Mouse (Mus musculus) neural tube, embryonic 15.5 days (tissue): ENCODE measurements around the gene Tasp1. TPM values are rescaled to one million over a fixed set of nuclear protein-coding genes. Genes with fewer than 3 reads are reported as not detected.
"Not testable (repeated sequence)": the region's sequence is repeated elsewhere in the genome, so short reads cannot be mapped to it uniquely, and the experiment has no call there.

Experiments used
- ATAC-seq: fragments of 200-750 bp; cut with Nextera tagmentation; 2 replicates; pipeline ENCODE4 v1.8.0; 2017; ENCODE audit warnings: mild to moderate bottlenecking, moderate TSS enrichment, moderate library complexity; ENCODE audit not compliant: low FRiP score
- H3K27ac ChIP-seq: fragments of 300-500 bp; sonication (generic); replicated peaks from 2 replicates; pipeline ENCODE4 v1.5.1; 2015; ENCODE audit warnings: mild to moderate bottlenecking, inconsistent platforms
- H3K27me3 ChIP-seq: fragments of 300-500 bp; sonication (generic); replicated peaks from 2 replicates; pipeline ENCODE4 v1.6.1; 2015; ENCODE audit warnings: inconsistent platforms
- H3K36me3 ChIP-seq: fragments of 300-500 bp; sonication (generic); 2 replicates; pipeline ENCODE4 v1.6.1; 2015; ENCODE audit warnings: inconsistent platforms
- H3K4me1 ChIP-seq: fragments of 300-500 bp; sonication (generic); 2 replicates; pipeline ENCODE4 v1.6.1; 2015; ENCODE audit warnings: inconsistent platforms
- H3K4me2 ChIP-seq: fragments of 300-500 bp; sonication (generic); 2 replicates; pipeline ENCODE4 v1.6.1; 2015; ENCODE audit warnings: inconsistent platforms, mild to moderate bottlenecking, moderate library complexity
- H3K4me3 ChIP-seq: fragments of 300-500 bp; sonication (generic); replicated peaks from 2 replicates; pipeline ENCODE4 v1.5.1; 2015; ENCODE audit warnings: mild to moderate bottlenecking, inconsistent platforms
- H3K9ac ChIP-seq: fragments of 300-500 bp; sonication (generic); replicated peaks from 2 replicates; pipeline ENCODE4 v1.6.1; 2015; ENCODE audit warnings: mild to moderate bottlenecking, inconsistent platforms
- H3K9me3 ChIP-seq: fragments of 300-500 bp; sonication (generic); replicated peaks from 2 replicates; pipeline ENCODE4 v1.6.1; 2016; ENCODE audit warnings: inconsistent platforms
- WGBS: fragments of 180-500 bp; shearing (Covaris S2); methylation state at CpG from one replicate; pipeline ENCODE4 v1.1.7; 2015; ENCODE audit warnings: mixed read lengths; 5-methylcytosine and 5-hydroxymethylcytosine counted together
- polyA plus RNA-seq: library from polyadenylated mRNA; unstranded; fragments of >200 nt; fragmentation: Nextera tagmentation; extraction: Ambion mirVana; gene quantifications from 2 replicates; pipeline ENCODE4 v1.2.1, GENCODE M21; 2015

Tasp1 gene
- polyA plus RNA-seq, 1 experiment from 2014 or later = 20.6 TPM

GRCm38 (mm10) chr2:140080747-140081577, 14.4 kb upstream of the Tasp1 start:
- Histone ChIP-seq H3K4me3 (no peak overlapping the region), H3K4me1 (no peaks in the 10 kb centered on the region), H3K36me3 (no peaks in the 10 kb centered on the region), H3K4me2 (no peak overlapping the region), H3K9ac (no peak overlapping the region), H3K27ac (no peak overlapping the region), H3K9me3 (no peaks in the 10 kb centered on the region), H3K27me3 (no peaks in the 10 kb centered on the region)
- WGBS = 95% methylated on average over 11 of the region's 11 CpGs
- ATAC-seq = no peak

- H3K9ac ChIP-seq, H3K4me2 ChIP-seq, ATAC-seq: not testable (repeated sequence)
These were observed 12.7 kb upstream of the Tasp1 start for GRCm38 (mm10) chr2:140079284-140079683.

GRCm38 (mm10) chr2:140078600-140079280, 12.1 kb upstream of the Tasp1 start:
- Histone ChIP-seq H3K9ac (no peak overlapping the region), H3K27ac (no peak overlapping the region), H3K4me3 (no peak overlapping the region), H3K4me2 (no peak overlapping the region), H3K36me3 (no peaks in the 10 kb centered on the region), H3K27me3 (no peaks in the 10 kb centered on the region), H3K4me1 (no peaks in the 10 kb centered on the region), H3K9me3 (no peaks in the 10 kb centered on the region)
- WGBS = 58% methylated on average over 6 of the region's 6 CpGs
- ATAC-seq = no peak

More at GRCm38 (mm10) chr2:140079284-140079683, 12.7 kb upstream of the Tasp1 start:
- not testable (repeated sequence) for H3K4me3 ChIP-seq, H3K9me3 ChIP-seq, H3K27me3 ChIP-seq, H3K36me3 ChIP-seq, H3K4me1 ChIP-seq, H3K27ac ChIP-seq

- no peaks in the 10 kb centered on the region for H3K36me3 ChIP-seq
- H3K9me3 ChIP-seq = no peaks in the 10 kb centered on the region
- no peaks in the 10 kb centered on the region for H3K27me3 ChIP-seq
- 23% methylated on average over 1 of the region's 1 CpGs for WGBS
- no peak overlapping the region for H3K4me2 ChIP-seq
- no peak overlapping the region for H3K9ac ChIP-seq
- H3K27ac ChIP-seq = no peak overlapping the region
- no peaks in the 10 kb centered on the region for H3K4me1 ChIP-seq
- H3K4me3 ChIP-seq = no peak overlapping the region
- no peak for ATAC-seq
These were observed 10.9 kb upstream of the Tasp1 start for GRCm38 (mm10) chr2:140077476-140077875.

GRCm38 (mm10) chr2:140075150-140075549, 8.5 kb upstream of the Tasp1 start:
- H3K9me3 ChIP-seq = no peaks in the 10 kb centered on the region
- H3K4me1 ChIP-seq = no peaks in the 10 kb centered on the region
- no peaks in the 10 kb centered on the region for H3K36me3 ChIP-seq
- no peak for ATAC-seq
- H3K27me3 ChIP-seq = no peaks in the 10 kb centered on the region
- no peak overlapping the region for H3K9ac ChIP-seq
- WGBS = 83% methylated on average over 3 of the region's 3 CpGs
- no peak overlapping the region for H3K27ac ChIP-seq
- no peak overlapping the region for H3K4me3 ChIP-seq
- no peak overlapping the region for H3K4me2 ChIP-seq

GRCm38 (mm10) chr2:140067516-140067915, 911 bp upstream of the Tasp1 start:
- WGBS = 61% methylated on average over 4 of the region's 4 CpGs
- peak overlapping the region; percentile 62; the same call in 1 of the 2 replicates for H3K9ac ChIP-seq
- H3K9me3 ChIP-seq = no peaks in the 10 kb centered on the region
- peaks cover 18% of the 10 kb centered on the region for H3K4me1 ChIP-seq
- no peaks in the 10 kb centered on the region for H3K36me3 ChIP-seq
- H3K4me3 ChIP-seq = peak overlapping the region; percentile 99; the same call in 1 of the 2 replicates
- peak overlapping the region; percentile 80 for H3K4me2 ChIP-seq
- no peak for ATAC-seq
- H3K27me3 ChIP-seq = no peaks in the 10 kb centered on the region
- no peak overlapping the region for H3K27ac ChIP-seq

GRCm38 (mm10) chr2:140065676-140066075, 929 bp downstream of the Tasp1 start:
- H3K9ac ChIP-seq = peak overlapping the region; percentile 89
- H3K27me3 ChIP-seq = no peaks in the 10 kb centered on the region
- H3K27ac ChIP-seq = peak overlapping the region; percentile 96
- WGBS = 76% methylated on average over 8 of the region's 8 CpGs
- ATAC-seq = no peak
- H3K4me2 ChIP-seq = peak overlapping the region; percentile 80
- H3K36me3 ChIP-seq = no peaks in the 10 kb centered on the region
- H3K4me3 ChIP-seq = peak overlapping the region; percentile 99
- H3K9me3 ChIP-seq = no peaks in the 10 kb centered on the region
- H3K4me1 ChIP-seq = peaks cover 18% of the 10 kb centered on the region

DNA sequence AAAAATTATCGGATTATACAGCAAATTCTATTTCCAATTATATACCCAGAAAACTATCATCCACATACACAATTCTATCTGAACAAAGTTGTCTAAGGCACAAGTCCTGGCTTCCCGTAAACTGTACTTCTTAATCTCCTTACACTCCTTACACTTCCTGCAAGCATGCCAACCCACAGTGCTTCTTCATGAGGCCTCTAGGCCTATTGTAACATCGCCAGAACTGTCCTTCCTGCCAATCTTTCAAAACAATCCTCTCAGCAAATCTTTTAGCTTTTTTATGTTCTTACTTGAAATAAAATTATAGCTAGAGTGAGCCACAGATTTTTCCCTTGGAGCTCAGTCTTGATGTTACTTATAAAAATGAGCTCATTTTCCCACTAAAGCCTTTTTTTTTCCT, 5.1 kb downstream of the Tasp1 start:
- WGBS = 89% methylated on average over 3 of the region's 3 CpGs
- Histone ChIP-seq H3K4me2 (no peak overlapping the region), H3K36me3 (peaks cover 5% of the 10 kb centered on the region; the same call in 1 of the 2 replicates), H3K27me3 (no peaks in the 10 kb centered on the region), H3K9ac (no peak overlapping the region), H3K4me1 (peaks cover 11% of the 10 kb centered on the region), H3K4me3 (no peak overlapping the region), H3K9me3 (no peaks in the 10 kb centered on the region), H3K27ac (no peak overlapping the region)
- no peak for ATAC-seq

- WGBS = 90% methylated on average over 4 of the region's 4 CpGs
- no peak overlapping the region for H3K9ac ChIP-seq
- H3K27me3 ChIP-seq = no peaks in the 10 kb centered on the region
- no peak overlapping the region for H3K4me2 ChIP-seq
- no peak overlapping the region for H3K4me3 ChIP-seq
- ATAC-seq = no peak
- no peaks in the 10 kb centered on the region for H3K9me3 ChIP-seq
- peaks cover 2% of the 10 kb centered on the region; the same call in 1 of the 2 replicates for H3K4me1 ChIP-seq
- H3K27ac ChIP-seq = no peak overlapping the region
- peaks cover 9% of the 10 kb centered on the region; the same call in 1 of the 2 replicates for H3K36me3 ChIP-seq
These were observed 6.3 kb downstream of the Tasp1 start for GRCm38 (mm10) chr2:140060092-140060867.

- 94% methylated on average over 6 of the region's 6 CpGs for WGBS
- no peak for ATAC-seq
- H3K4me2 ChIP-seq = no peak overlapping the region
- no peak overlapping the region for H3K9ac ChIP-seq
- no peak overlapping the region for H3K4me3 ChIP-seq
- H3K9me3 ChIP-seq = no peaks in the 10 kb centered on the region
- no peak overlapping the region for H3K27ac ChIP-seq
- H3K4me1 ChIP-seq = no peaks in the 10 kb centered on the region
- H3K27me3 ChIP-seq = no peaks in the 10 kb centered on the region
- peaks cover 19% of the 10 kb centered on the region for H3K36me3 ChIP-seq
These were observed 8.5 kb downstream of the Tasp1 start for GRCm38 (mm10) chr2:140058125-140058524.

DNA sequence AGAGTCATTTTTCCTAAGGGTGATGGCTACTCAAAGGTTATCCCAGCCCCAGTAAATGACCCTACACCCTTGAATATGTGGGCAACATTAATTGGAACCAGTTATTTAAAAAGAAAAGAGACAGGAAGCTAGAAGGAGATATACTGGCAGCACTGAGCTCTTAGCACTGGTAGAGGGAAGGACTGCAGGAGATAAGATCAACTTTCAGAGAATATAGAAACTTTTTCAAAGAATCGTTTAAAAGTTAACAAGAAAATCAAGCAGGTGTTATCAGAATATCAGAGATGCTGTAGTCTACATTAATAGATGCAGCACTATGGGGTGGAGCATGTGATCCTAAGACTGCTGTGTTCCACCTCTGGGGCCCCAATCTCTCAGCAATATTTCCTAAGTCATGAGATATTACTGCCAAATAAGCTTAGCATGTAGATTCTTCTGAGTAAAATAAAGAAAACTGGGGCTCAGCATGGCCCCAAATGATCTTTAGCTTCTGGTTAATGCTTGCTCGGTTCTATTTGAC, 14.9 kb downstream of the Tasp1 start:
- ATAC-seq = no peak
- peaks cover 58% of the 10 kb centered on the region for H3K36me3 ChIP-seq
- no peaks in the 10 kb centered on the region for H3K9me3 ChIP-seq
- H3K4me2 ChIP-seq = no peak overlapping the region
- H3K4me1 ChIP-seq = no peaks in the 10 kb centered on the region
- no peak overlapping the region for H3K9ac ChIP-seq
- no peak overlapping the region for H3K4me3 ChIP-seq
- WGBS = 92% methylated on average over 2 of the region's 2 CpGs
- no peak overlapping the region for H3K27ac ChIP-seq
- H3K27me3 ChIP-seq = no peaks in the 10 kb centered on the region
